Mouse (Mus musculus) inflammation-experienced regulatory T-cells, adult 16 weeks (primary cell): ENCODE measurements around the gene Omg. TPM values are rescaled to one million over a fixed set of nuclear protein-coding genes. Genes with fewer than 3 reads are reported as not detected.

Experiments used
- polyA plus RNA-seq: library from polyadenylated mRNA; unstranded; fragments of 100-300 nt; shearing (Covaris generic); gene quantifications from one replicate; pipeline ENCODE4 v1.2.1, GENCODE M21; 2017

The Omg gene
- not detected for polyA plus RNA-seq

GRCm38 (mm10) chr11:79503845-79504244 is at the start of gene Omg:
Gene Omg, minus strand, starts transcription at chr11:79504084.

GRCm38 (mm10) chr11:79530333-79530761 is 26.5 kb upstream of the Omg start, which contains the start of the genes Evi2 and Evi2a:
Gene Evi2, minus strand, starts transcription at chr11:79530589.
Gene Evi2a, minus strand, starts transcription at chr11:79530609.

GRCm38 (mm10) chr11:79523560-79524309 is 19.9 kb upstream of the Omg start, which contains the start of gene Evi2b:
Gene Evi2b, minus strand, starts transcription at chr11:79523762.

Other genes starting within 250 kb of the Omg start
- 150 TPM for gene Wsb1, start 249.4 kb downstream of the Omg start, polyA plus RNA-seq
- gene Gm9964, start 207.2 kb downstream of the Omg start, polyA plus RNA-seq: not detected
- 1.2 TPM for gene Nf1, start 164.4 kb downstream of the Omg start, polyA plus RNA-seq
- gene Evi2b, start 19.7 kb upstream of the Omg start, polyA plus RNA-seq: 79.8 TPM
- 4.9 TPM for gene Evi2, start 26.5 kb upstream of the Omg start, polyA plus RNA-seq
- gene Evi2a, start 26.5 kb upstream of the Omg start, polyA plus RNA-seq: 41.5 TPM
- gene Rab11fip4, start 87.1 kb upstream of the Omg start, polyA plus RNA-seq: 29.4 TPM